ENCODE assay signal across 14 mouse cellular contexts in genomic region chr8:26804089-26804488, GRCm38 (mm10).
DNase-seq lines count a peak whose midpoint lies in the region; ATAC-seq lines count a peak whose summit lies in the region.
"Had no signal": no experiment of that assay in that cellular context is flagged by ENCODE, and none has a peak within 500 bp of the region (broad histone marks: within the 10 kb centered on the region; RNA-seq: fewer than 3 reads in every experiment).

No protein-coding gene starts in this region.

- H3K4me1 ChIP-seq in heart, embryonic 10.5 days: peaks cover 39% of the 10 kb centered on the region
- H3K4me1 ChIP-seq in lung, embryonic 15.5 days: peaks cover 35% of the 10 kb centered on the region
- peaks cover 15% of the 10 kb centered on the region for H3K4me1 ChIP-seq in intestine, embryonic 16.5 days (ENCODE audit: control insufficient read depth, insufficient read depth, low read length)

- 0 out of 2 replicates have a peak overlapping the region, but pooled peaks have one; percentile 12 for H3K4me3 ChIP-seq in heart, embryonic 10.5 days
- H3K4me3 ChIP-seq in lung, embryonic 15.5 days: no peak overlapping the region
- H3K4me3 ChIP-seq in intestine, embryonic 16.5 days (ENCODE audit: low read length): no peak overlapping the region
- H3K4me3 ChIP-seq: embryonic facial prominence, embryonic 12.5 days had no signal

- no peak overlapping the region for H3K9ac ChIP-seq in lung, embryonic 15.5 days
- no peak overlapping the region for H3K9ac ChIP-seq in intestine, embryonic 16.5 days (ENCODE audit: low read depth, low read length)
- H3K9ac ChIP-seq: embryonic facial prominence, embryonic 12.5 days had no signal

- H3K36me3 ChIP-seq in heart, embryonic 10.5 days: no peaks in the 10 kb centered on the region
- no peaks in the 10 kb centered on the region for H3K36me3 ChIP-seq in lung, embryonic 15.5 days
- no peaks in the 10 kb centered on the region for H3K36me3 ChIP-seq in intestine, embryonic 16.5 days (ENCODE audit: control insufficient read depth, insufficient read depth, low read length)
- H3K36me3 ChIP-seq: embryonic facial prominence, embryonic 12.5 days had no signal

- 0 out of 2 replicates have a peak overlapping the region, but pooled peaks have one; percentile 21 for H3K4me2 ChIP-seq in lung, embryonic 15.5 days
- H3K4me2 ChIP-seq in intestine, embryonic 16.5 days (ENCODE audit: low read depth, low read length): no peak overlapping the region
- H3K4me2 ChIP-seq: embryonic facial prominence, embryonic 12.5 days; liver, embryonic 11.5 days had no signal

- 39% methylated on average over 9 of the region's 9 CpGs for WGBS in heart, embryonic 10.5 days
- 30% methylated on average over 9 of the region's 9 CpGs for WGBS in lung, embryonic 15.5 days
- 67% methylated on average over 9 of the region's 9 CpGs for WGBS in intestine, embryonic 16.5 days

- H3K27ac ChIP-seq in heart, embryonic 10.5 days: 0 out of 2 replicates have a peak overlapping the region, but pooled peaks have one; percentile 47
- no peak overlapping the region for H3K27ac ChIP-seq in lung, embryonic 15.5 days
- H3K27ac ChIP-seq in intestine, embryonic 16.5 days (ENCODE audit: low read length): no peak overlapping the region
- H3K27ac ChIP-seq: hindbrain, postnatal 0 days had no signal

- no peaks in the 10 kb centered on the region for H3K9me3 ChIP-seq in heart, embryonic 10.5 days
- no peaks in the 10 kb centered on the region for H3K9me3 ChIP-seq in lung, embryonic 15.5 days
- H3K9me3 ChIP-seq in intestine, embryonic 16.5 days (ENCODE audit: control insufficient read depth, low read length): no peaks in the 10 kb centered on the region
- H3K9me3 ChIP-seq: embryonic facial prominence, embryonic 12.5 days had no signal

- no peak for ATAC-seq in lung, embryonic 15.5 days (ENCODE audit: borderline replicate concordance, extremely low read depth, low FRiP score, low TSS enrichment)
- no peak for ATAC-seq in intestine, embryonic 16.5 days
- ATAC-seq: hindbrain, postnatal 0 days had no signal

- peaks cover 28% of the 10 kb centered on the region for H3K27me3 ChIP-seq in heart, embryonic 10.5 days (ENCODE audit: insufficient read depth, poor library complexity, severe bottlenecking)
- H3K27me3 ChIP-seq in lung, embryonic 15.5 days: peaks cover 64% of the 10 kb centered on the region
- no peaks in the 10 kb centered on the region for H3K27me3 ChIP-seq in intestine, embryonic 16.5 days (replicated peaks; ENCODE audit: control insufficient read depth, insufficient read depth, low read length)

- peak; percentile 50 for DNase-seq in heart, embryonic 10.5 days (ENCODE audit: low spot score)
- no peak for DNase-seq in heart, adult 9 months (ENCODE audit: low spot score in 2 of 2)
- no peak for DNase-seq in lung, postnatal 14 days
- peak; percentile 50 to 58 for DNase-seq in cerebellum, postnatal 10 days
- DNase-seq in layer of hippocampus, postnatal 14 days (ENCODE audit: low spot score in 2 of 2): peak; percentile 31 to 77
- no peak for DNase-seq in kidney, adult 11 months
- DNase-seq: gastrocnemius, postnatal 14 days; heart, postnatal 10 days; kidney, adult 9 months had no signal

Comparison
In these comparisons a context has a peak if more than half of its experiments do, and no peak if none do; other contexts are left out.
1. DNase-seq: peak in heart, embryonic 10.5 days (single experiment), cerebellum, postnatal 10 days (2 of 2) and layer of hippocampus, postnatal 14 days (2 of 2); none in heart, adult 9 months (0 of 2), lung, postnatal 14 days (single experiment) and kidney, adult 11 months (single experiment).